Mouse (Mus musculus) testis, adult 2 months (tissue): ENCODE data around the gene Mllt10. TPM values are rescaled to one million over a fixed set of nuclear protein-coding genes. Genes with fewer than 3 reads are reported as not detected.
A peak's percentile ranks its signal among the peaks of the same experiment; 100 is the strongest.
"Not testable (repeated sequence)": the region's sequence is repeated elsewhere in the genome, so short reads cannot be mapped to it uniquely, and the experiment has no call there.

Experiments used
- H3K27ac ChIP-seq: fragments of 200-500 bp; 2 replicates; pipeline ENCODE4 v1.5.1; 2012; ENCODE audit warnings: low read depth, low read length; ENCODE audit not compliant: control insufficient read depth, insufficient read depth
- H3K27me3 ChIP-seq: fragments of 200-500 bp; 2 replicates; pipeline ENCODE4 v1.6.1; 2012; ENCODE audit warnings: mild to moderate bottlenecking, low read length, moderate library complexity; ENCODE audit not compliant: control insufficient read depth, insufficient read depth
- H3K36me3 ChIP-seq: fragments of 200-500 bp; 2 replicates; pipeline ENCODE4 v1.6.1; 2012; ENCODE audit warnings: mild to moderate bottlenecking, low read length; ENCODE audit not compliant: control insufficient read depth, insufficient read depth
- H3K4me1 ChIP-seq: fragments of 200-500 bp; 2 replicates; pipeline ENCODE4 v1.6.1; 2012; ENCODE audit warnings: low read length; ENCODE audit not compliant: control insufficient read depth, insufficient read depth
- H3K4me3 ChIP-seq: fragments of 200-500 bp; 2 replicates; pipeline ENCODE4 v1.5.1; 2012; ENCODE audit warnings: low read depth, mild to moderate bottlenecking, low read length, moderate library complexity, mixed read lengths; ENCODE audit not compliant: control insufficient read depth
- CTCF ChIP-seq: fragments of 200-500 bp; IDR thresholded peaks from 2 replicates; pipeline ENCODE4 v1.5.1; 2012; ENCODE audit warnings: low read depth, mild to moderate bottlenecking, inconsistent platforms, low read length, moderate library complexity; ENCODE audit not compliant: control insufficient read depth, insufficient read depth, insufficient replicate concordance
- POLR2A ChIP-seq: fragments of 200-500 bp; IDR thresholded peaks from 2 replicates; pipeline ENCODE4 v1.6.1; 2012; ENCODE audit warnings: low read depth, mild to moderate bottlenecking, inconsistent platforms, low read length, moderate library complexity; ENCODE audit not compliant: control insufficient read depth
- polyA plus RNA-seq: library from polyadenylated mRNA; depleted of rRNA; stranded (reverse); fragments of >200 nt; gene quantifications from 2 replicates; pipeline ENCODE4 v1.2.3, GENCODE M21; 2012

Gene Mllt10
- polyA plus RNA-seq, 1 experiment = 165 TPM

GRCm38 (mm10) chr2:18064356-18064858 lies 9.4 kb downstream of the Mllt10 start:
- TF ChIP-seq POLR2A (peak; percentile 88), CTCF (no peak)
- Histone ChIP-seq H3K36me3 (peaks cover 1% of the 10 kb centered on the region; the same call in 1 of the 2 replicates), H3K4me1 (no peaks in the 10 kb centered on the region), H3K27ac (peak overlapping the region; percentile 97), H3K4me3 (peak overlapping the region; percentile 97), H3K27me3 (no peaks in the 10 kb centered on the region)

- Histone ChIP-seq H3K27me3 (no peaks in the 10 kb centered on the region), H3K4me3 (peak overlapping the region; percentile 97), H3K27ac (peak overlapping the region; percentile 100), H3K4me1 (no peaks in the 10 kb centered on the region), H3K36me3 (peaks cover 1% of the 10 kb centered on the region; the same call in 1 of the 2 replicates)
- no peak for TF ChIP-seq CTCF
- TF ChIP-seq POLR2A = peak; percentile 70
These were observed 10.1 kb downstream of the Mllt10 start for GRCm38 (mm10) chr2:18064941-18065707.

GRCm38 (mm10) chr2:18065708-18066030 lies 10.6 kb downstream of the Mllt10 start:
- H3K4me1 ChIP-seq = no peaks in the 10 kb centered on the region
- H3K27me3 ChIP-seq = no peaks in the 10 kb centered on the region
- H3K27ac ChIP-seq = peak overlapping the region; percentile 95
- H3K36me3 ChIP-seq = peaks cover 1% of the 10 kb centered on the region; the same call in 1 of the 2 replicates
- TF ChIP-seq CTCF (no peak), POLR2A (no peak)
- H3K4me3 ChIP-seq = peak overlapping the region; percentile 89

GRCm38 (mm10) chr2:18066436-18066835 lies 11.4 kb downstream of the Mllt10 start:
- H3K27me3 ChIP-seq = no peaks in the 10 kb centered on the region
- H3K4me1 ChIP-seq = no peaks in the 10 kb centered on the region
- H3K4me3 ChIP-seq = peak overlapping the region; percentile 50; the same call in 1 of the 2 replicates
- H3K36me3 ChIP-seq = peaks cover 1% of the 10 kb centered on the region; the same call in 1 of the 2 replicates
- TF ChIP-seq POLR2A (no peak), CTCF (no peak)
- H3K27ac ChIP-seq = peak overlapping the region; percentile 95; the same call in 1 of the 2 replicates

GRCm38 (mm10) chr2:18068071-18068796 lies 13.2 kb downstream of the Mllt10 start:
- Histone ChIP-seq H3K27me3 (no peaks in the 10 kb centered on the region), H3K4me3 (no peak overlapping the region), H3K27ac (no peak overlapping the region), H3K36me3 (peaks cover 1% of the 10 kb centered on the region; the same call in 1 of the 2 replicates), H3K4me1 (no peaks in the 10 kb centered on the region)
- no peak for TF ChIP-seq CTCF
- TF ChIP-seq POLR2A = no peak

- Histone ChIP-seq H3K27ac (no peak overlapping the region), H3K4me1 (no peaks in the 10 kb centered on the region), H3K27me3 (no peaks in the 10 kb centered on the region), H3K4me3 (no peak overlapping the region), H3K36me3 (peaks cover 1% of the 10 kb centered on the region; the same call in 1 of the 2 replicates)
- TF ChIP-seq POLR2A (no peak), CTCF (no peak)
These were observed 16.9 kb downstream of the Mllt10 start for GRCm38 (mm10) chr2:18071947-18072346.

GRCm38 (mm10) chr2:18080182-18080860 lies 25.3 kb downstream of the Mllt10 start:
- no peak overlapping the region for H3K27ac ChIP-seq
- no peak overlapping the region for H3K4me3 ChIP-seq
- no peaks in the 10 kb centered on the region for H3K27me3 ChIP-seq
- peaks cover 5% of the 10 kb centered on the region for H3K36me3 ChIP-seq
- TF ChIP-seq POLR2A (no peak), CTCF (0 out of 2 replicates have a peak, but pooled peaks have one; percentile 2)
- H3K4me1 ChIP-seq = no peaks in the 10 kb centered on the region

GRCm38 (mm10) chr2:18087695-18088094 lies 32.7 kb downstream of the Mllt10 start:
- H3K36me3 ChIP-seq, H3K4me1 ChIP-seq, H3K27ac ChIP-seq, H3K4me3 ChIP-seq, H3K27me3 ChIP-seq: not testable (repeated sequence)
